18 mouse cellular contexts compared by ENCODE assay signal in the genomic region with DNA sequence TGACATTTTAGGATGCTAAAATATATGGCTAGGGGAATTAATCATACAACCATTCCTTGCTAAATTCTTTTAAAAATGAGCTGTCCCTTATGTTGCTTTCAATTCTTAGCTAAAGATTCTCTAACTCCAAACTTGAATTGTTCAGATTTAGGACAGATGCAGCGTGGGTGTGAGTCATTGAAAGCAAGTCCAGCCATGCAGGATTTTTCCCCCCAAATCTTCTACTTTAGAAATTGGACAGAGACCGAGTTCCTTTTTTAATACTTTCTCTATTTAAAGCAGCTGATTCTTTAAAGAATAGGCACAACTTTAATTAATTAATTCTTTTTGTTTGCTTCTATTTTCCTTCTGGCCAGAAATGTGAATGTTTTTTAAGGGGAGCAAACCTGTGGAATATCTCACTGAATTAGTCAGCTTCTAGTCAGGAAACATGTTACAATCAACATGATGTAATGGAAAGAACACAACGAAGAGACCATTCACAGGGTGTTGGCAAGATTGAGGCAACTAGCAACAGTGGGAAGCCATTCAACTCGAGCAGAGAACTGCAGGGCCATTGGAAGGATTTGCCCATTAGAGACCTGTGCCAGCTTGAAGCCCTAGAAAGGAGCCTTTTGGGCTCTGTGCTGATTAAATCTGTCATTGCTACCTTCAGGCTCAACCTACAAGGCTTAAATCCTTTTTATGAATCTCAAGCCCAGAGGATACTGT. TPM values are rescaled to one million over a fixed set of nuclear protein-coding genes. Genes with fewer than 3 reads are reported as not detected.
DNase-seq lines count a peak whose midpoint lies in the region; ATAC-seq and TF ChIP-seq lines count a peak whose summit lies in the region.
"Had no signal": no experiment of that assay in that cellular context is flagged by ENCODE, and none has a peak within 500 bp of the region (broad histone marks: within the 10 kb centered on the region; RNA-seq: fewer than 3 reads in every experiment).

No protein-coding gene starts in this region.

- H3K4me2 ChIP-seq in forebrain, embryonic 14.5 days (ENCODE audit: low read length): no peak overlapping the region
- H3K4me2 ChIP-seq in forebrain, embryonic 11.5 days (ENCODE audit: low read depth, low read length, severe bottlenecking): no peak overlapping the region
- H3K4me2 ChIP-seq: embryonic facial prominence, embryonic 12.5 days; hindbrain, embryonic 13.5 days had no signal

- H3K4me1 ChIP-seq in forebrain, embryonic 14.5 days (ENCODE audit: control insufficient read depth, insufficient read depth, low read length): peaks cover 1% of the 10 kb centered on the region; the same call in 1 of the 2 replicates
- peaks cover 3% of the 10 kb centered on the region; the same call in 1 of the 2 replicates for H3K4me1 ChIP-seq in forebrain, embryonic 11.5 days (replicated peaks; ENCODE audit: control insufficient read depth, insufficient read depth, low read length)
- peaks cover 19% of the 10 kb centered on the region for H3K4me1 ChIP-seq in bone marrow macrophage, adult 2 months (ENCODE audit: control insufficient read depth, insufficient read depth, low read length)

- intact Hi-C loops in gastrocnemius, postnatal 14 days (cut with DNase I; ENCODE audit: low total_unique reads): no loop called here

- no peak overlapping the region for H3K9ac ChIP-seq in forebrain, embryonic 14.5 days (ENCODE audit: low read length)
- no peak overlapping the region for H3K9ac ChIP-seq in forebrain, embryonic 11.5 days (ENCODE audit: low read length)
- H3K9ac ChIP-seq: embryonic facial prominence, embryonic 12.5 days; hindbrain, embryonic 13.5 days; liver, postnatal 0 days had no signal

- H3K9me3 ChIP-seq in forebrain, embryonic 14.5 days (replicated peaks; ENCODE audit: control insufficient read depth, low read length): no peaks in the 10 kb centered on the region
- H3K9me3 ChIP-seq in forebrain, embryonic 11.5 days (ENCODE audit: control insufficient read depth, low read length): no peaks in the 10 kb centered on the region
- H3K9me3 ChIP-seq: embryonic facial prominence, embryonic 12.5 days; hindbrain, embryonic 13.5 days; megakaryocyte, embryonic 14.5 days had no signal

- ATAC-seq in forebrain, embryonic 14.5 days: peak; percentile 64
- ATAC-seq in forebrain, embryonic 11.5 days (replicated peaks; ENCODE audit: low FRiP score): no peak
- ATAC-seq: liver, postnatal 0 days had no signal

- no peaks in the 10 kb centered on the region for H3K27me3 ChIP-seq in forebrain, embryonic 14.5 days (replicated peaks; ENCODE audit: control insufficient read depth, insufficient read depth, low read length)
- H3K27me3 ChIP-seq in forebrain, embryonic 11.5 days (ENCODE audit: control insufficient read depth, insufficient read depth, low read length): no peaks in the 10 kb centered on the region
- H3K27me3 ChIP-seq: embryonic facial prominence, embryonic 12.5 days; hindbrain, embryonic 13.5 days; megakaryocyte, embryonic 14.5 days had no signal

- peaks cover 10% of the 10 kb centered on the region for H3K79me2 ChIP-seq in macrophage (ENCODE audit: inconsistent target)

- H3K4me3 ChIP-seq in forebrain, embryonic 14.5 days (ENCODE audit: low read depth, low read length): no peak overlapping the region
- H3K4me3 ChIP-seq in forebrain, embryonic 11.5 days (ENCODE audit: low read depth, low read length): no peak overlapping the region
- no peak overlapping the region for H3K4me3 ChIP-seq in layer of hippocampus, adult 2 months
- no peak overlapping the region for H3K4me3 ChIP-seq in bone marrow macrophage, adult 2 months (ENCODE audit: insufficient read depth, low read length)
- no peak overlapping the region for H3K4me3 ChIP-seq in macrophage (ENCODE audit: inconsistent target)
- H3K4me3 ChIP-seq: embryonic facial prominence, embryonic 12.5 days; hindbrain, embryonic 13.5 days; megakaryocyte, embryonic 14.5 days had no signal

- no peak for TF ChIP-seq CTCF in layer of hippocampus, adult 2 months (conservative IDR thresholded peaks at IDR 0.05)
- no peak for TF ChIP-seq CTCF in bone marrow macrophage, adult 2 months (IDR thresholded peaks at IDR 0.05; ENCODE audit: low read depth, low read length)

- no peaks in the 10 kb centered on the region for H3K36me3 ChIP-seq in forebrain, embryonic 14.5 days (ENCODE audit: control insufficient read depth, insufficient read depth, low read length)
- H3K36me3 ChIP-seq in forebrain, embryonic 11.5 days (ENCODE audit: control insufficient read depth, insufficient read depth, low read length): no peaks in the 10 kb centered on the region
- no peaks in the 10 kb centered on the region for H3K36me3 ChIP-seq in macrophage (ENCODE audit: inconsistent target)
- H3K36me3 ChIP-seq: embryonic facial prominence, embryonic 12.5 days; hindbrain, embryonic 13.5 days had no signal

- DNase-seq in forebrain, embryonic 14.5 days (ENCODE audit: low spot score): peak; percentile 90
- no peak for DNase-seq in forebrain, embryonic 11.5 days (ENCODE audit: low spot score)
- DNase-seq in layer of hippocampus, adult 2 months (ENCODE audit: low spot score in 2 of 2): peak in 1 of 2 experiments; percentile 53
- DNase-seq in layer of hippocampus, adult 9-10 months (ENCODE audit: low spot score): no peak
- DNase-seq in lung, postnatal 25 days (ENCODE audit: low spot score): no peak
- no peak for DNase-seq in gastrocnemius, postnatal 14 days
- DNase-seq: adrenal gland, postnatal 25 days; cerebellum, adult 18-20 months; liver, postnatal 0 days had no signal

- no peak overlapping the region for H3K27ac ChIP-seq in forebrain, embryonic 14.5 days (ENCODE audit: low read depth, low read length)
- H3K27ac ChIP-seq in forebrain, embryonic 11.5 days (ENCODE audit: low read depth, low read length): no peak overlapping the region
- H3K27ac ChIP-seq in layer of hippocampus, adult 2 months: peak overlapping the region; percentile 79
- H3K27ac ChIP-seq in bone marrow macrophage, adult 2 months (ENCODE audit: insufficient read depth, low read depth, low read length): peak overlapping the region; percentile 51
- peak overlapping the region; percentile 4; the same call in 1 of the 2 replicates for H3K27ac ChIP-seq in macrophage
- H3K27ac ChIP-seq: embryonic facial prominence, embryonic 12.5 days; hindbrain, embryonic 13.5 days; stomach, postnatal 0 days had no signal

- TF ChIP-seq POLR2A in bone marrow macrophage, adult 2 months (IDR thresholded peaks at IDR 0.05; ENCODE audit: borderline replicate concordance, low read depth, low read length): no peak

- 18% methylated on average over 4 of the region's 4 CpGs for WGBS in forebrain, embryonic 14.5 days
- 56% methylated on average over 4 of the region's 4 CpGs for WGBS in forebrain, embryonic 11.5 days
- WGBS in macrophage (ENCODE audit: missing documents): 71% methylated on average over 4 of the region's 4 CpGs

RNA-seq across cellular contexts. Expression of a gene that starts 3.6 kb away (rescaled TPM):
- polyA plus RNA-seq in forebrain, embryonic 14.5 days (2014; fragmentation: Nextera tagmentation; extraction: Ambion mirVana): 55.1 and 71.6 TPM in 2 replicates
- polyA plus RNA-seq in forebrain, embryonic 11.5 days (2014; fragmentation: Nextera tagmentation; extraction: Ambion mirVana): 60.3 and 66.0 TPM in 2 replicates
- 10 to 100 TPM; 49.0 TPM for total RNA-seq in layer of hippocampus, adult 2 months (2021)
- polyA plus RNA-seq in bone marrow macrophage, adult 2 months (2012; ENCODE audit: insufficient read depth, insufficient read length, missing spikeins): 113 and 126 TPM in 2 replicates
- 100 to 1,000 TPM; 147 to 685 (median 358) TPM for total RNA-seq in macrophage (2018; cell fraction: chromatin; rRNA removed)
- total RNA-seq in macrophage (2018; cell fraction: cytosol; rRNA removed): 100 to 1,000 TPM in 11 of 26 experiments, 10 to 100 TPM in 15; 68.0 to 172 (median 90.9) TPM
- total RNA-seq in macrophage (2018; cell fraction: nucleus; rRNA removed): 100 to 1,000 TPM; 147 to 458 (median 200) TPM
- 48.3 to 72.4 TPM (median 53.0 TPM) in 3 replicates for polyA plus RNA-seq in macrophage (2018)
- total RNA-seq in gastrocnemius, postnatal 14 days (2021): 10 to 100 TPM; 66.3 to 78.9 TPM

RNA-seq across cellular contexts. Expression of a gene that starts 15.0 kb away (rescaled TPM):
- not detected in 2 replicates for polyA plus RNA-seq in forebrain, embryonic 14.5 days (2014; fragmentation: Nextera tagmentation; extraction: Ambion mirVana)
- polyA plus RNA-seq in forebrain, embryonic 11.5 days (2014; fragmentation: Nextera tagmentation; extraction: Ambion mirVana): not detected in 2 replicates
- not detected for total RNA-seq in layer of hippocampus, adult 2 months (2021)
- polyA plus RNA-seq in bone marrow macrophage, adult 2 months (2012; ENCODE audit: insufficient read depth, insufficient read length, missing spikeins): not detected in 2 replicates
- not detected for total RNA-seq in macrophage (2018; cell fraction: chromatin; rRNA removed)
- total RNA-seq in macrophage (2018; cell fraction: cytosol; rRNA removed): under 1 TPM in 1 of 26 experiments, not detected in 25; 0.15 TPM
- total RNA-seq in macrophage (2018; cell fraction: nucleus; rRNA removed): under 1 TPM in 1 of 26 experiments, not detected in 25; 0.72 TPM
- not detected in 3 replicates for polyA plus RNA-seq in macrophage (2018)
- not detected for total RNA-seq in gastrocnemius, postnatal 14 days (2021)
- total RNA-seq: adrenal gland, postnatal 25 days; gastrocnemius, postnatal 4 days had no signal
- polyA plus RNA-seq: kidney, embryonic 14.5 days; limb, embryonic 11.5 days; liver, postnatal 0 days had no signal

Comparison
In these comparisons a context has a peak if more than half of its experiments do, and no peak if none do; other contexts are left out.
1. H3K27ac ChIP-seq: peak in layer of hippocampus, adult 2 months (single experiment), bone marrow macrophage, adult 2 months (single experiment) and macrophage (single experiment); none in forebrain, embryonic 14.5 days (single experiment) and forebrain, embryonic 11.5 days (single experiment).